Mouse (Mus musculus) liver, embryonic 14.5 days (tissue): ENCODE results near the gene Tmem37. TPM values are rescaled to one million over a fixed set of nuclear protein-coding genes. Genes with fewer than 3 reads are reported as not detected.

Source experiments
- ATAC-seq: fragments of 200-750 bp; cut with Nextera tagmentation; 2 replicates; pipeline ENCODE4 v1.8.0; 2017; ENCODE audit warnings: moderate number of reproducible peaks, mild to moderate bottlenecking, moderate library complexity; ENCODE audit not compliant: insufficient read depth
- DNase-seq, 3 experiments: peaks; one replicate each; pipeline ENCODE4 v3.0.0-alpha.2; 2012 to 2013; ENCODE audit warnings: low read depth in 3 of 3, low spot score in 3 of 3
- H3K27ac ChIP-seq: fragments of 300-500 bp; sonication (generic); 2 replicates; pipeline ENCODE4 v1.5.1; 2014; ENCODE audit warnings: moderate library complexity, mild to moderate bottlenecking, control low read depth, inconsistent platforms
- H3K27me3 ChIP-seq: fragments of 300-500 bp; sonication (generic); 2 replicates; pipeline ENCODE4 v1.6.1; 2014; ENCODE audit warnings: mild to moderate bottlenecking, low read length, moderate library complexity; ENCODE audit not compliant: control insufficient read depth, insufficient read depth
- H3K36me3 ChIP-seq: fragments of 300-500 bp; sonication (generic); replicated peaks from 2 replicates; pipeline ENCODE4 v1.6.1; 2014; ENCODE audit warnings: low read depth; ENCODE audit not compliant: control insufficient read depth, insufficient read depth
- H3K4me1 ChIP-seq, 2 experiments: fragments of 200-500 bp in 1 of 2; fragments of 300-500 bp in 1 of 2; sonication (generic) in 1 of 2; replicated peaks; 2 replicates each; pipeline ENCODE4 v1.6.1; 2012 to 2014; ENCODE audit warnings: antibody characterized with exemption in 1 of 2, inconsistent platforms in 1 of 2, low read length in 1 of 2; ENCODE audit not compliant: control insufficient read depth in 2 of 2, insufficient read depth in 2 of 2
- H3K4me2 ChIP-seq: fragments of 300-500 bp; sonication (generic); 2 replicates; pipeline ENCODE4 v1.6.1; 2014; ENCODE audit warnings: low read depth, mild to moderate bottlenecking, control low read depth, moderate library complexity
- H3K4me3 ChIP-seq, 2 experiments: fragments of 200-500 bp in 1 of 2; fragments of 300-500 bp in 1 of 2; sonication (generic) in 1 of 2; 2 replicates each; pipeline ENCODE4 v1.5.1; 2012 to 2014; ENCODE audit warnings: low read depth in 2 of 2, low read length in 2 of 2, mild to moderate bottlenecking in 2 of 2, control low read depth in 1 of 2, inconsistent platforms in 1 of 2, moderate library complexity in 1 of 2; ENCODE audit not compliant: insufficient read depth in 1 of 2
- H3K9ac ChIP-seq: fragments of 300-500 bp; sonication (generic); replicated peaks from 2 replicates; pipeline ENCODE4 v1.6.1; 2014; ENCODE audit warnings: mild to moderate bottlenecking, control low read depth, moderate library complexity
- H3K9me3 ChIP-seq: fragments of 300-500 bp; sonication (generic); 2 replicates; pipeline ENCODE4 v1.6.1; 2016; ENCODE audit warnings: low read length, mixed read lengths; ENCODE audit not compliant: control insufficient read depth
- CTCF ChIP-seq: IDR thresholded peaks from 2 replicates; pipeline ENCODE4 v1.5.1; 2016; ENCODE audit warnings: antibody characterized with exemption, low read depth, control low read depth
- EP300 ChIP-seq: IDR thresholded peaks from 2 replicates; pipeline ENCODE4 v1.6.1; 2016; ENCODE audit warnings: antibody characterized with exemption, low read depth
- WGBS: fragments of 180-500 bp; shearing (Covaris S2); extraction: QIAGEN DNeasy Blood & Tissue Kit; methylation state at CpG from one replicate; pipeline ENCODE4 v1.1.7; 2014; ENCODE audit not compliant: insufficient replicate concordance; 5-methylcytosine and 5-hydroxymethylcytosine counted together
- polyA plus RNA-seq, 2 experiments: library from polyadenylated mRNA; depleted of rRNA in 1 of 2; stranded (reverse) in 1 of 2; unstranded in 1 of 2; fragments of >200 nt; fragmentation: Nextera tagmentation in 1 of 2; extraction: Ambion mirVana in 1 of 2; gene quantifications; 2 replicates each; pipeline versions ENCODE4 v1.2.1 to v1.2.3; 2012 to 2014

Gene Tmem37
- polyA plus RNA-seq, 2 experiments, result 31.1 to 73.9 TPM

DNA sequence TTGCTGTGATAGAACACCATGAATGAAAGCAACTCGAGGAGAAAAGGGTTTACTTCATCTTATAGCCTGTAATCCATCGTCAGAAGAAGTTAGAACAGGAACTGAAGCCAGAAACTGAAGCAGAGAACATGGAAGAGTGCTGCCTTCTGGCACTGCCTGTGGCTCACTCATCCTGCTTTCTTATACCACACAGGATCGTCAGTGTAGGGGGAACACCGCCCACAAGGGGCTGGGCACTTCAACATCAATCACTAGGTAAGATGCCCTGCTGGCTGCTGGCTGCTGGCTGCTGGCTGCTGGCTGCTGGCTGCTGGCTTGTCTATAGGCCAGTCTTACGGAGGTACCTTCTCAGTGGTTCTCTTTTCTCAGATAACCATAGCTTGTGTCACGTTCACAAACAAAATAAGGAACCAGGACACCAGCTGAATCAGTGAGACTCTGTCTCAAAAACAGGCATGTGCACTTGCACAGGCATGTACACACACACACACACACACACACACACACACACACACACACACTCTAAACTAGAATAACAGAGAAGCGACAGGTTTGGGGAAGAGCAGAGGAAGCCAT, 53.5 kb downstream of the Tmem37 start:
- TF ChIP-seq CTCF (no peak), EP300 (no peak)
- no peak for ATAC-seq
- no peak for DNase-seq
- WGBS, result 35% methylated on average over 7 of the region's 7 CpGs
- no peaks in the 10 kb centered on the region for H3K36me3 ChIP-seq
- H3K9ac ChIP-seq, result no peak overlapping the region
- H3K9me3 ChIP-seq, result no peaks in the 10 kb centered on the region
- H3K4me1 ChIP-seq, result peaks cover 0 to 9% of the 10 kb centered on the region in 2 experiments; a peak in 2 of 4 replicates
- H3K4me2 ChIP-seq, result no peak overlapping the region
- no peak overlapping the region for H3K4me3 ChIP-seq
- no peaks in the 10 kb centered on the region for H3K27me3 ChIP-seq
- no peak overlapping the region for H3K27ac ChIP-seq

DNA sequence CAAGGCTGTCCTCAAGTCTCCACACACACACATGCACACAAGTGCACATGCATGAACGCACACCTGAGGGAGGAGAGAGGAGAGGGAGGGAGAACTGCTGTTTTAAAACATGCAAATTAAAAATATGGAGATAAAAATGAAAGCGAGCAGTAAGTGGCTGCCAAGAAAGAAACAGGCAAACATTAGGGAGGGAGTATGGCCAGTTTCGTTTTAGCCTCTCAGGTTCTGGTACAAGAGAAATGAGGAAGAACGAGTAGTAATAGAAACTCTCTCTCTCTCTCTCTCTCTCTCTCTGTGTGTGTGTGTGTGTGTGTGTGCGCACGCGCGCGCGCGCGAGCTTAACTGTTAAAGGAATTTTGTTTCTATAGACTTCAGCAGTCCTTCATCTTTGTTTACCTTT, 54.4 kb downstream of the Tmem37 start:
- no peak for TF ChIP-seq CTCF
- TF ChIP-seq EP300, result no peak
- Histone ChIP-seq H3K27me3 (no peaks in the 10 kb centered on the region), H3K9me3 (no peaks in the 10 kb centered on the region), H3K9ac (no peak overlapping the region), H3K4me2 (no peak overlapping the region), H3K27ac (no peak overlapping the region), H3K36me3 (no peaks in the 10 kb centered on the region), H3K4me1 (peaks cover 0 to 5% of the 10 kb centered on the region in 2 experiments; a peak in 2 of 4 replicates), H3K4me3 (no peak overlapping the region)
- 84% methylated on average over 12 of the region's 12 CpGs for WGBS
- ATAC-seq, result no peak
- DNase-seq, result no peak

DNA sequence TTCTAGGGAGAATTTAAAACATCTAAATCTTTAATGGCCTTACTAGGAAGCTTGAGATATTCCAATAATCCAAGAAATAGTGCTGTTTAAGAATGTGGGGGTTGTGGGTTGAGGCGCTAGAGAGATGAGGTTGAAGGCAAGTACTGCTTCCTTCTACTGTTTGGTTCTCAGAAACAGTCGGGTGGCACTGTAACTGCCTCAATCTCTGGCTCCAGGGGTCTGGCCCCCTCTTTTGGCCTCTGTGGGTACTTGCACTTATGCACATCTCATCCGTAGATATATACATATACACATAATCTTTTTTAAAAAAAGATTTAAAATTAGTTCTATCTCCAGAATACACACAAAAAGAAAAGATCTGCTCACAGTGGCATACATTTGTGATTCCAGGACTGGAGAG, 55.0 kb downstream of the Tmem37 start:
- Histone ChIP-seq H3K4me2 (no peak overlapping the region), H3K4me3 (no peak overlapping the region), H3K36me3 (no peaks in the 10 kb centered on the region), H3K4me1 (peaks cover 0 to 2% of the 10 kb centered on the region in 2 experiments; a peak in 2 of 4 replicates), H3K9me3 (no peaks in the 10 kb centered on the region), H3K27ac (no peak overlapping the region), H3K9ac (no peak overlapping the region), H3K27me3 (no peaks in the 10 kb centered on the region)
- WGBS, result 53% methylated on average over 3 of the region's 3 CpGs
- no peak for ATAC-seq
- no peak for TF ChIP-seq CTCF
- TF ChIP-seq EP300, result no peak
- no peak for DNase-seq

Other genes starting within 250 kb of the Tmem37 start
- gene Ptpn4, start 236.5 kb downstream of the Tmem37 start, polyA plus RNA-seq (2012; rRNA removed), result 0.91 and 1.2 TPM in 2 replicates
- 1.8 and 2.2 TPM in 2 replicates for gene Ptpn4, start 236.5 kb downstream of the Tmem37 start, polyA plus RNA-seq (2014; fragmentation: Nextera tagmentation; extraction: Ambion mirVana)
- gene Tmem177, start 160.9 kb downstream of the Tmem37 start, polyA plus RNA-seq (2012; rRNA removed), result 2.8 and 2.9 TPM in 2 replicates
- 3.8 and 3.9 TPM in 2 replicates for gene Tmem177, start 160.9 kb downstream of the Tmem37 start, polyA plus RNA-seq (2014; fragmentation: Nextera tagmentation; extraction: Ambion mirVana)
- gene Cfap221, start 76.8 kb downstream of the Tmem37 start, polyA plus RNA-seq (2012; rRNA removed), result 0.03 TPM in 1 of 2 replicates, not detected in the other
- gene Cfap221, start 76.8 kb downstream of the Tmem37 start, polyA plus RNA-seq (2014; fragmentation: Nextera tagmentation; extraction: Ambion mirVana), result 0.05 TPM in 1 of 2 replicates, not detected in the other
- 0.03 TPM in 1 of 2 replicates, not detected in the other for gene Sctr, start 67.2 kb downstream of the Tmem37 start, polyA plus RNA-seq (2012; rRNA removed)
- not detected in 2 replicates for gene Sctr, start 67.2 kb downstream of the Tmem37 start, polyA plus RNA-seq (2014; fragmentation: Nextera tagmentation; extraction: Ambion mirVana)
- gene Dbi, start 47.0 kb upstream of the Tmem37 start, polyA plus RNA-seq (2012; rRNA removed), result 208 and 340 TPM in 2 replicates
- gene Dbi, start 47.0 kb upstream of the Tmem37 start, polyA plus RNA-seq (2014; fragmentation: Nextera tagmentation; extraction: Ambion mirVana), result 633 and 662 TPM in 2 replicates
- 1.9 and 3.5 TPM in 2 replicates for gene 3110009E18Rik, start 47.1 kb upstream of the Tmem37 start, polyA plus RNA-seq (2012; rRNA removed)
- gene 3110009E18Rik, start 47.1 kb upstream of the Tmem37 start, polyA plus RNA-seq (2014; fragmentation: Nextera tagmentation; extraction: Ambion mirVana), result 9.6 and 10.4 TPM in 2 replicates
- gene Steap3, start 198.6 kb upstream of the Tmem37 start, polyA plus RNA-seq (2012; rRNA removed), result 38.8 and 42.2 TPM in 2 replicates
- gene Steap3, start 198.6 kb upstream of the Tmem37 start, polyA plus RNA-seq (2014; fragmentation: Nextera tagmentation; extraction: Ambion mirVana), result 39.1 and 46.2 TPM in 2 replicates